Mouse (Mus musculus) small intestine, adult 2 months (tissue): ENCODE data around the gene Trp53rkb. TPM values are rescaled to one million over a fixed set of nuclear protein-coding genes. Genes with fewer than 3 reads are reported as not detected.
"Not testable (repeated sequence)": the region's sequence is repeated elsewhere in the genome, so short reads cannot be mapped to it uniquely, and the experiment has no call there.

Source experiments
- H3K27ac ChIP-seq: fragments of 200-500 bp; 2 replicates; pipeline ENCODE4 v1.5.1; 2012; ENCODE audit warnings: low read depth, low read length, control low read depth, inconsistent platforms; ENCODE audit not compliant: insufficient read depth
- H3K27me3 ChIP-seq: fragments of 200-500 bp; 2 replicates; pipeline ENCODE4 v1.6.1; 2012; ENCODE audit warnings: mild to moderate bottlenecking, moderate library complexity, low read length, inconsistent platforms; ENCODE audit not compliant: control insufficient read depth, insufficient read depth
- H3K36me3 ChIP-seq: fragments of 200-500 bp; 2 replicates; pipeline ENCODE4 v1.6.1; 2012; ENCODE audit warnings: mild to moderate bottlenecking, low read length, control low read depth, inconsistent platforms; ENCODE audit not compliant: control insufficient read depth, insufficient read depth
- H3K4me1 ChIP-seq: fragments of 200-500 bp; 2 replicates; pipeline ENCODE4 v1.6.1; 2012; ENCODE audit warnings: low read length, inconsistent platforms, mixed read lengths; ENCODE audit not compliant: control insufficient read depth, insufficient read depth, insufficient read length
- H3K4me3 ChIP-seq: fragments of 200-500 bp; 2 replicates; pipeline ENCODE4 v1.5.1; 2012; ENCODE audit warnings: low read depth, mild to moderate bottlenecking, control low read depth, inconsistent platforms, low read length, moderate library complexity
- CTCF ChIP-seq: fragments of 200-500 bp; IDR thresholded peaks from 2 replicates; pipeline ENCODE4 v1.5.1; 2012; ENCODE audit warnings: low read depth, mild to moderate bottlenecking, control low read depth, inconsistent platforms, low read length, moderate library complexity, mixed read lengths; ENCODE audit not compliant: insufficient replicate concordance, insufficient read length; ENCODE audit errors: extremely low read depth
- POLR2A ChIP-seq: fragments of 200-500 bp; IDR thresholded peaks from 2 replicates; pipeline ENCODE4 v1.6.1; 2012; ENCODE audit warnings: low read depth, mild to moderate bottlenecking, control low read depth, inconsistent platforms, low read length, moderate library complexity
- WGBS: fragments of 180-500 bp; shearing (Covaris S2); methylation state at CpG from one replicate; pipeline ENCODE4 v1.1.7; 2018; 5-methylcytosine and 5-hydroxymethylcytosine counted together
- polyA plus RNA-seq: library from polyadenylated mRNA; depleted of rRNA; stranded (reverse); fragments of >200 nt; gene quantifications from 2 replicates; pipeline ENCODE4 v1.2.3, GENCODE M21; 2012; rRNA removed

Gene Trp53rkb
- polyA plus RNA-seq = 2.8 and 3.2 TPM in 2 replicates

DNA sequence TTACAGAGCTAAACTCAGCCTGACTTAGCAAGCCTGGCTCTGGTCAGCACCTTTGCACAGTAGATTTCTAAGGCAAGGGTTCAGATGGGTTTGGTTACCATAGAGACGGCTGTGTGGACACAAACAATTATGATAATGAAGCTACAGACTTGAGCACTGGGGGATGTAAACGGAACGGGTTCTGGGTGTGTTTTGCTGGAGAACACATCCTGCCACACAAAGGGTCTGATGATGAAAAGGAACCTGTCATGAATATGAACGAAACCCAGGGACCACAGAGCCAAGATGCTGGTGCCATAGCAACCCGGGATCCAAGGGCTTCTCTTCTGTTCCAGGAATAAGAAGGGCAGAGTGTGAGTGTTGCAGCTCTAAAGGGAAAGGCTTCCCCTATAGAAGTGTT is at the start of gene Trp53rkb:
TSS of gene Trp53rkb (plus strand) at position 177 of the 400 bp plus-strand sequence.
- Histone ChIP-seq H3K4me1 (0 out of 2 replicates have a peak, but pooled peaks cover 2% of the 10 kb centered on the region), H3K27me3 (no peaks in the 10 kb centered on the region), H3K27ac (0 out of 2 replicates have a peak within 1 kb of the TSS, but pooled peaks have one; percentile 38), H3K36me3 (peaks cover 7% of the 10 kb centered on the region; the same call in 1 of the 2 replicates), H3K4me3 (peak within 1 kb of the TSS; percentile 82)
- no peak for TF ChIP-seq POLR2A
- TF ChIP-seq CTCF = no peak
- WGBS = 67% methylated on average over 5 of the region's 5 CpGs

DNA sequence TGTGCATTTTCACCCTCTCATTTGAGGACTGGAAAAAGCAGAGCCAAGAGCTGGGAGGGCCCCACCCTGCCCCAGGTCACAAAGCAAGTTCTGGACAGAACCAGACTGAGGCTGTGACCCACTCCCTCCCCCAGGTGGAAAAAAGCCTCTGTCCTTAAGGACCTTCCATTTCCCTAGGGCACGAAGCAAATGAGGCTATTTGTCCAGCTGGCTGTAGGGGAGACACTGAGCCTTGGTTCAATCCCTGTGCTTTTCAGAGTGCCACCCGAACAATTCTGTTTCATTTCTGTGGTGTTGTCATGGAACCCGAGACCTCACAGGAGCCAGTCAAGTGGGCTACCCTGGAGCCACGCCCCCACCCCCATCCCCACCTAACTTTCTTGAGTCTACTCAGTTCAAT is 48.8 kb upstream of the Trp53rkb start:
- WGBS = 56% methylated on average over 4 of the region's 4 CpGs
- Histone ChIP-seq H3K36me3 (no peaks in the 10 kb centered on the region), H3K27ac (no peak overlapping the region), H3K4me3 (no peak overlapping the region), H3K4me1 (peaks cover 5% of the 10 kb centered on the region; the same call in 1 of the 2 replicates), H3K27me3 (no peaks in the 10 kb centered on the region)
- TF ChIP-seq CTCF (no peak), POLR2A (no peak)

GRCm38 (mm10) chr2:166744433-166744832 is 47.9 kb upstream of the Trp53rkb start:
- Histone ChIP-seq H3K27ac (no peak overlapping the region), H3K27me3 (no peaks in the 10 kb centered on the region), H3K4me3 (no peak overlapping the region), H3K4me1 (peaks cover 5% of the 10 kb centered on the region; the same call in 1 of the 2 replicates), H3K36me3 (no peaks in the 10 kb centered on the region)
- TF ChIP-seq POLR2A (no peak), CTCF (no peak)
- WGBS = 71% methylated on average over 7 of the region's 7 CpGs

DNA sequence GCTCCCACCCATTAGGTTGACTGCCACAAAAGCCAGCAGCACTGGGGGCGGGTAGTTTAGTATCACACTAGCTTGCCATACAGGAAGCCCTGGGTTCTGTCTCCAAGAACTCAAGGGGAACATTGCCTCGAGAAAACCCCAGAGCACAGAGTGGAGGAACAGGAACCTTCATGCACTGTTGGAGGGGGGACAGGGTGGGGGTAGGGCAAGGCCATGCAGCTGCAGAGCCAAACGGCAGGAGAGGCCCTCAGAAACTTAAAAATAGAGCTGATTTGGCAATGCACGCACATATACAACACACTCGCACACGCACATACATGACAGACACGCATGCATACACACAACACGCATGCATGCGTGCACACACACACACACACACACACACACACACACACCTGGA is 46.5 kb upstream of the Trp53rkb start:
- Histone ChIP-seq H3K4me1 (no peaks in the 10 kb centered on the region; the same call in 1 of the 2 replicates), H3K27ac (no peak overlapping the region), H3K27me3 (no peaks in the 10 kb centered on the region), H3K4me3 (no peak overlapping the region), H3K36me3 (no peaks in the 10 kb centered on the region)
- no peak for TF ChIP-seq POLR2A
- no peak for TF ChIP-seq CTCF
- 75% methylated on average over 9 of the region's 9 CpGs for WGBS

DNA sequence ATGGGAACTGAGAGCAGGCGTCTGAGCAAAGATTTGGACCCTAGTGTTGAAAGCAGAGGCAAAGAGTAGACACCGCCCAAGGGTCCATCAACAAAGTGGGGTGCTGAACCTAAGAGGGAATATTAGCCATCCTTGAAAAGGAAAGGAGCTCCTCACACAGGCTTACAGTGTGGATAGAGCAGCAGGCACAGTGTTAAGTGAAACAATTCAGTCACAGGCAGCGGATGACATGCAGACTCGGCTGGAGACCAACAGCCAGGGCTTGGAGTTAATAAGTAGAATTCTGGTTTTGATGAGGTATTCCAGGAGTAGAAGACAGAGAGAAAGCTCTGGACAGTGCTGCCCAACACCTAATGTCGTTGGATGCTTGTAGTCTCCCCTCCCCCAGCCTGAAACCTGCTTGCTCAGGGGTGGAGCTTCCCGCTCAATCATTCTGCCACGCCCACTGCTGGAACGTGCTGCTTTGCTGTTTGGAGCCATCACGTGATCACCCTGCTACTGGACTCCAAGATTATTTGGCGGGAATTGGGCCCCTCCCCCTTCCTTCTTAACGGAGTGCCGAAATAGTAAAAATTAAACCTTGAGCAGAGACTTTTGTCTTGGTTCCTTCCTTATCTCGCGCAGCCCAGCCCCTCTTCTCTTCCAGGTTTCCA is 45.9 kb upstream of the Trp53rkb start:
- H3K36me3 ChIP-seq, H3K4me3 ChIP-seq, H3K27ac ChIP-seq, H3K4me1 ChIP-seq, H3K27me3 ChIP-seq: not testable (repeated sequence)
- WGBS = 30% methylated on average over 14 of the region's 14 CpGs

DNA sequence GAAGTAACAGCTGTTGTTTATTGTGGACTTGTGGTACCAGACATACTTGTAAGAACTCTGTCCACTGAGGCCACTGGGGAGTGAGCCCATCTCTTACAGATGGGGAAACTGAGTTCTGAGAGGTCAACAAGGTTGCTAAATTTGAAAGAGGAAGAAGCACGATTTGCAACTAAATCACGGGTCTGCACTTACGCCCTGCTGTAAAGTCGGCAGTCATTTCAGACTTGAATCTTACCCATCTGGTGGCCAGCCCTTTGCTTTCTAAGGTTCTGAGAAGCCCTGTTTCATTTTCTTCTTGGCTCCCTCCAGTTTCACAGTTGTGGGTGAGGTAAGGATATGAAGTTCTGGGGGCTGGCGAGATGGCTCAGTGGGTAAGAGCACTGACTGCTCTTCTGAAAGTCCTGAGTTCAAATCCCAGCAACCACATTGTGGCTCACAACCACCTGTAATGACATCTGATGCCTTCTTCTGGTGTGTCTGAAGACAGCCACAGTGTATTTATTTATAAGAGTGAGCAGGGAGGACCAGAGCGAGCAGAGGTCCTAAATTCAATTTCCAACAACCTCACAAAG is 41.6 kb upstream of the Trp53rkb start:
- Histone ChIP-seq H3K27ac (no peak overlapping the region), H3K4me3 (no peak overlapping the region), H3K36me3 (no peaks in the 10 kb centered on the region), H3K27me3 (no peaks in the 10 kb centered on the region), H3K4me1 (no peaks in the 10 kb centered on the region; the same call in 1 of the 2 replicates)
- TF ChIP-seq CTCF = no peak
- no peak for TF ChIP-seq POLR2A
- 75% methylated on average over 6 of the region's 6 CpGs for WGBS

- WGBS = 27% methylated on average over 4 of the region's 4 CpGs
- Histone ChIP-seq H3K4me3 (no peak overlapping the region), H3K27ac (no peak overlapping the region), H3K36me3 (no peaks in the 10 kb centered on the region), H3K4me1 (no peaks in the 10 kb centered on the region), H3K27me3 (no peaks in the 10 kb centered on the region)
- TF ChIP-seq CTCF (no peak), POLR2A (no peak)
Observed at GRCm38 (mm10) chr2:166754194-166754593, 38.1 kb upstream of the Trp53rkb start.
